Mouse (Mus musculus) retina, postnatal 1 day (tissue): ENCODE measurements at regions not wholly inside any gene's neighbourhood (a gene's known extent, or its start where the extent isn't known, plus 50 kb on each side); places are given as distances from the start of the nearest gene placed in this dataset.

Source experiments
- DNase-seq: peaks from one replicate; pipeline ENCODE4 v3.0.0-alpha.2; 2012

DNA sequence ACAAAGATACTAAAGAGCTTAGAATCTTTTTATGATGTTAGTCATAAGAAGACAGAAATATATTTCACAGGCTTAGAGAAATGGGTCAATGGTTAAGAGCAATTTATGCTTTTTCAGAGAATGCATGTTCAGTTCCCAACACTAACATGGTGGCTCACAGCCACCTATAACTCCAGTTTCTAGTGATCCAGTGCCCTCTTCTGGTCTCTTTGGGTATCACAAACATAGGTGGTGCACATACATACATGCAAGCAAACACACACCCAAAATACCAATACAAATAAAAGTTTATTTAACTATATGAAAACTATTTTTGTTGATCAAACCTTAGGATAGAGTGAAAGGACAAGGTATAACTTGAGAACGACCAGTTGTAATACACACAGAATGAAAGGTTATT, 308.0 kb downstream of the Cmpk2 start:
- no peak for DNase-seq

DNA sequence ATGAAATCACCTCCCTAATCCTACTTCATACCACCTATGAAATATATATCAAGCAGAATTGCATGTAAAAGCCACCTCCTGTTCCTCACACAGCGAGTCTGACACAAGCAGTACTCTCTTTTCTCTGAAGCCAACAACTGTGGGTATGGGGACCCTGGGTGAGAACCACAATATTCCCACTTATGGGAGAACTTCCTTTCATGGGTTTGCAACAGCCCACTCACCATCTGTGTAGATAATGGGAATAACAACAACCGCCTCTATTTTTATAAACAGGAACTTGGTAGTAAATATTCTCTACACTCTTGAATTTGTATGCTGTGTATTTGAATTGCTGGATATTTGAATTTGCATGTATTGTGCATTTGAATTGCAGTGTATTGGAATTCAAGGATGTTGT, 305.0 kb downstream of the Cmpk2 start:
- no peak for DNase-seq

DNA sequence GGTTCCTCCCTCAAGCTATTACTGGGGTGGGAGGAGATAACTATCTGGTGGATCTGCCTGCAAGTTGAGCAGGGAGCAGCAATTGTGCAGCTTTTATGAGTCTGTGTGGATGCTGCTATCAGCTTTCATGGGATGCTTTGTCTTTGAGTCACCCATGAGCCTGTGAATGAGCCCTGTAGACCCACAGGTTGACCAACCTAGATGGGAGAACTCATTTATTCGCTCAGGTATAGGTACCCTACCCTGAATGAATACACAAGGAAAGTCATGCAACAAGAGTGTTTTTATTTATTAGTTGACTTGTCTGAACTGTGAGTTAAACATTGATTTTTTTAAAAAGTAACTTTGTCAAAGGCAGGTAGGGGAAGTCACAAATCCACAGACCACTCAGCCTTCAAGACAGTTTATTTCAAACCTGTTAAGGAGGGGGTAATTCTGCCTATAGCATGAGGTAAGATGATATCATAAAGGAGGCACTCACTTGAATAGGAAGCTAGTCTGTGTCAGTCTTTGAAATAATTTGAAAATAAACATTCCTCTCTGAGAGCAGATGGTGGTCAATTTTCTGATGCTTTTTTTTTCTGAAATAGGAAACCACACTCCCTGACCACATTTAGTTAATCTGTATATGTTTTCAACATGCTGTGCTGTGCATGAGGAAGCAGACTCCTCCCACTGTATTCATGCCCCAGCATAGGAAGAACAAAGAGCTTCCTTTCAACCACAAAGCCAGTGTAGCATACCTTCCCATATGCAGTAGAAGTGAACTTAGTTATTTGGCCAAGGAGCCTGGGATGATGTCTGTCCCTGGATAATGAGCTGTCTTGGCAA, 302.0 kb downstream of the Cmpk2 start:
- DNase-seq = no peak

DNA sequence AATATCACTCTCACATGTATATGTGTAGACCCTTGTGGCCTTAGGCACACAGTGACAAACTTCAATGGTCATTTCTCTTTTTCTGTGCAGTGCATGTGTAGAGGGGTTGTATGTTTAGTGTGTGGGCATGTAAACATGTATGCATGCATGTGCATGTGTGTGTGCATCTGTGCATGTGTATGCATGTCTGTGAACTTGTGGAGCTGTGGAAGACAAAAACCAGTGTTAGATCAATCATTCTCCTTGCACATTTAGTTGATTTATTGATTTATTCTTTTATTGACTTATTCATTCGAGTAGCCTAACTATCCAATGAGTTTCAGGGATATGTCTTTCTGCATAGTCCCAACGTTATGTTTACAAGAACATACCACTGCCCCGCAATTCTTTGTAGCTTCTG, 298.5 kb downstream of the Cmpk2 start:
- no peak for DNase-seq

DNA sequence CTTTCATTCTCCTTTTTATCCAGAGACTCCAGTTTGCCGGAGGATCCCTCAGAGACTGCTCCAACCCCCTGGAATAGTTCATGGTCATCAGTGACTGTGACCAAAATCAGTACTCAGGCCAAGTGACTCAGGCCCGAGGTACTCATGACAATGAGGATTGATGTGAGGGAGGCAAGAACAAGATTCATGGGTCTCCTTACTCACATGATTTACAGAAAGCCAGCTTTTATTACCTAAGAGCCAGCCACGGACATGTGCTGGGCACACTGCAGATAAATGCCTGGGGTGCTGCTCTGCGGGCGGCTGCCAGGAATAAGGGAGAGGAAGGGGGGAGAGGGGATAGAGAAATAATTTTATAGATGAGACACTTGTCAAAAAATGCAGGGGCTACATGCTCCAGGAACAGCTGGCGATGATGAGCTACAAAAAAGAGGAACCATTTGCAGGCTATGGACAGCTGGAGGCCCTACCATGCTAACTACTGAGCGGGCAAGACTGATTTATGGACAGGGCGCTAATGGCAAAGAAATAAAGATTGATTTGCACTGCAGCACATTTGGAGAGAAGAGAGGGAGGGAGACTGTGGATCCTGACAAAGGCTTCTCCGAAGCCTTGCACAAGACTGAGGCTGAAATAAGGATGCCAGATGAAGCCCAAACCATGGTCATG, 289.8 kb downstream of the Cmpk2 start:
- no peak for DNase-seq

DNA sequence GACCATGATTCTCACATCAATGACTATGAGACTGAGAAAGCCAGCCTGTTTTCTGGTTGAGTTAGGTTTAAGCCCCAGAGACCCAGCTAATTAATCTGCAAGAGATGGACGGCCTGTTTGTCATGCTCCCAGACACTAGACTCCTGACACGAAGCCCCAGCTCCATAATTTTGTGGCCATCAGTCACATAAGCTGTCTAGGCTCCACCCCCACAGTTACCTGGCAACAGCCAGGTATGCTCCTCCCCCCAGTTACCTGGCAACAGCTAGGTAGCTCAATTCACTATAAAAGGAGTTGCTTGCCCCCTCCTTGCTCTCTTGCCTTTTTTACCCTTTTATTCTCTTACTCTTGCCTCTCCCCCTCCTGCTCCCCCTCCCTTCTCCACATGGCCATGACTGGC, 287.3 kb downstream of the Cmpk2 start:
- peak; percentile 7 for DNase-seq

DNA sequence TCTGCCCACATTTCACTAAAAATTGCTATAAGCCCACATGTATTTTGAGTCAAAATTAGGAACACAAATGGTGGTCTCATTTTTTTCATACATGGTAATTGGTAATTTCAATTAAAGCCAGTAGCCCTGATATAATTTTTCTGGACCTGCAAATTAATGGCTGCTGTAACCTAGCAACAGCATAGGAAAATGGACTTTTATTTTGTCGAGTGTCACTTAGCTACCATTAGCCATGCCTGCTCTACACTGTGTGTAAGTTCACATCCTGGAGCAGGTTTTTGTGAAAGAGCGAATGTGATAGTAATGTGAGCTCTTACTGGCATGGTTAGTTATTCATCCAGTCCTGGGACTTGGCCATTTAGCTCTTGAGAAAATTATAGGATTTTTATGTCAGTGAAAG, 285.6 kb downstream of the Cmpk2 start:
- peak; percentile 49 for DNase-seq

DNA sequence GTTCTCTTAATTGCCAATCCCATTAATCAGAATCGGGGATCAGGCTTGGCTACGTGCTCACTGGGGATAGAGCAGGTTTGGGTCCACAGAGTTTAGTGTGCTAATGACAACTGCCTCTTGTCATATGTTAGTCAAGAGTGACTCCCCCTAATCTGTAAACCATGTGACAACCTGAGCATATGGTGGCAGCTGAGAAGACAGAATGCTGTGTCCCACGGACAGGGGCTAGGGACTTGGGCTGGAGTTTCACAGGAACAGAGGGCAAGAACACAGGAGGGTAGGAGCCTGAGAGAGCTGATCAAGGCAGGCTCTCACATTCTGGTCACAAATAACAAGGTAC, 265.5 kb downstream of the Cmpk2 start:
- peak; percentile 84 for DNase-seq

DNA sequence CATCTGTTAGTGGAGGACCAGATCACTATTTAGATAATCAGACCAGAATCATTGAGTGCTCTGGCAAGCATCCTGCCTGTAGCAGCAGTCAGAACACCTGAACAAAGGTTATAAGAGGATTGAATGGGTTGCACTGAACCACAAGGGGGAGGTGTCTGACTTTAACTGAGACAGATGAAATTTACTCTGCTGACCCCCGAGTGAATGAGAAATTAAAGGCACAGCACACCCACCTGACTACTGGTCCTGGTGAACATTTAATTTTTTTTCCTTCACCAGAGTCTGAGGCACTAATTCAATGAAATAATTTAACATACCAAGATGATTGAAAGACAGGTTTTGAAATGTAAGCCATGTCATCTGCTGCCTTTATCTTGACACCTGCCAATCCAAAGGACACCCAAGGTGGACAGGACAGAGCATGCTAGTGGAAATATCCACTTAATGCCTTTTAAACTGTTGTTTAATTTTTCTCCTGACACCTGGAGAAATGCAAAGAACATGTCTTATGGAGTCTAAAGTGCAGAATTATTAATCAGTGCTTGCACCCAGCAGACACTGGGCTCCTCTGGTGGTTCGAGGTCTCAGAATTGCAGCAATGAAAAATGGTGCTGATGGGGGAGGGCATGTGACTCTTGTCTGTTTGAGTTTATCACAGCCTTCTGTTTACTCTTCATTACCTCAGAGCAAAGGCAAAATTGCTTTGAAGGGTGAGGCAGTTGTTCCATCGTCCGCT, 265.0 kb downstream of the Cmpk2 start:
- DNase-seq = peak; percentile 72

DNA sequence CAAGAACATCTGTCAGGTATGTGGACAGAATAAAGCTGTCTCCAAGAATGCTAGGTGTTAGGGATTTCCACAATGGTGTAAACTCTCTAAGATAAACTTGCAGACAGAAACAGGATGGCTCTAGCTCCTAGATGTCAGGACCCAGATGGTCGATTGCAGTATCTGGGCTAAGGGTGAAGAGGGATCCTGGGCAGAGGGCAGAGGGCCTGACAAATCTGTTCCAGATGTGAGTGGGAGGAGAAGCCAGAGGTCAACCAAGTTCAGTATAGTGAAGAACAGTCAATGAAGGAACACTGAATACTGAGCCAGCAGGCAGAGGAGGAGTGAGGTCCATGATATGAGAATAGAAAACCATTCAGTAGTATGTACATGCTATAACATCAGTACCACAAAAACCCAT, 254.4 kb downstream of the Cmpk2 start:
- DNase-seq = no peak

DNA sequence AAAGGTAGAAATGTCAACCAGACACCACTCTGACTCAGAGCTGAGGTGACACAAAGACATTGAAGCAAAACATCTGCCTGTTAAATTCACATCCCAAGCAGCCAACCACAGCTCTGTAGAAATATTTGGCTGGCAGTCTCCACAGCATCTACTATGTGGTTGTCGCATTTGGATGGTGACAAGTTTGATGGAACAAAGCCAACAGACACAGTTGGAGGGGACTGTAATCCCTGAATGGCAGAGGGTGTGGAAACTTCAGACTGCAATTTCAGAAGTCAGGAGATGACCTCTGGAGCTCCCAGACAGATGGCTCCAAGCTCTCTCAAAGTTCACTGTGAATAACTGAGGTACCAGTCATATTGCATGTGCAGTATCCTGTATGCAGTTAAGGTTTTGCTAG, 229.8 kb downstream of the Cmpk2 start:
- no peak for DNase-seq

DNA sequence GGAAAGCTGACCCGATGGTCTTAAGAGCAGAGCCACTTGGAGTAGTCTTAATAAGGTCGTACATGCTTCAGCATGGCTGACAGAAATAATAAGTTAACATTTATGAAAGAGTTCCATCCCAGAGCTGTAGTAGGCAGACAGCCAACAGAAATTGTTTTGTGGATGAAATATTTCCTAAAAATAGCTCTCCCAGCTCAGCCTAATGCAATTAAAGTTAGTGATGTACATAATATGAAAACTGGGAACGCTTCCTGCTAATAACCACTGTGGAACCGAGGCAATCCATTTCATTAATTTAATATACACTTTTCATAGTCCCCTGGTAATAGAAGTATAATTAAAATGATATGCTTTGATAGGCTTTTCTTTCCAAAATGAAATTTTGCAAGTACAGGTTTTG, 219.0 kb downstream of the Cmpk2 start:
- no peak for DNase-seq

DNA sequence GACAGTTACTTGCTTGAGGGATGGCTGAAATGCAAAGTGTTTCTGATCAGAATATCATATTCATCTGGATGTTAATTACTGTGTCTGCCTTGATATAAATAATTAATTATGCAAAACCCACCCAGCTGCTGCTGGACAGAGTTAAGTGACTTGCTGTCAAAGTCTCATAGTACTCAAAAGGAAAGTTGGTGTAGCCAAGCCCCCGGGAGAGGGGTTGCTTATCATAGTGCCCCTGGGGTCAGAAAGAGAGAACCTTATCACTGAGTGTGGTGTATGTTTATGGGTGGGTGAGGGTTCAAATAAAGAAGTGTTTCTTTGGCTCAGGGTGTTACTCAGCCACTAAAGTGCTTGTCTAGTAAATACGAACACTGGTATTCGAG, 211.6 kb downstream of the Cmpk2 start:
- no peak for DNase-seq

DNA sequence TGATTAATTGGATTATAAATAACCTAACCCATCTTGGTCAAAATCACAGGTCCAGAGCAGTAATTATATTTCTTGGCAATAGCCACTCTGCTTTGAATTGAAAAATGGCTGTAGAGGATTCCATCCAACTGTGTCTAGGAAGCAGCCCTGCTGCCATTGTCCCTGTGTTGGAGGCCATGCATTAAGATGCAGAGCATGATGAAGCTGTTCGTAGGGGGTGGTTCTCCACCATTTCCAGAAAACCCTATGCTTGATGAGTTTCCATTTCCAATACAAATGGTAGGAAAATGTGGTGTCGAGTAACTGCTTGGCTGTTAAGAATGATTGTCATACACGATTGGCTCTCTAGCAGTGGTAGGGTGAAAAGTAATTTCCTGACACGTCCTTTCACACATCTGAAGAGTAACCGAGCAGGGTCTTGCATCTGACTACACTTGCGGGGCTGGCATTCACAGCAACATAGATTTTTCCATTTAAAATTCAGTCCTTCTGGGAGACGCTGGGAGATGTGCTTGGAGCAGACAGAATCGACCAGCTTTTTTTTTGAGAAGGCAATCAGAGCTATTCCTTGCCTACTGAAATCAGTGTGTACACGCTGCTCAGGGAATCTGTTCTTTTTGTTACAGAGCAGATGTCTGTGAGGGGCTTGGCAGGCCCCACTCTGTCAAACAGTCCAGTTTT, 211.0 kb downstream of the Cmpk2 start:
- DNase-seq = peak; percentile 27

DNA sequence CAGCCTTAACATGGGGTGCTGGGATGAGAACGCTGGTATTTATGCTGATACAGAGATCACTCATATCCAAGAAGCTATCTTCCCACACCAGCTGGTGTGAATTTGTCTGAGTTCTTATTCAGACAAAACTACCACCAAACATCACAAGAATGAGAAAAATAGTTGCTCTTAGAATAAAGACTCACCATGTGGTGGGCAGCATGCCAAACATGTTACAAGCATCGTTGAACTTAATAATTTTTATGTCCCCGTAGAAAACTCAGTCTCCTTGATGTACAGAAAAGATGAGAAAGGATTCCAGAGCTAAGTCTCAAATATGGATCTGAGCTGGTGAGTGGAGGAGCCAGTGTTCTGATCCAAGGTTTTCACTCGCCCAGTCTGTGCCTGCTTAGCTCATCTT, 196.5 kb downstream of the Cmpk2 start:
- no peak for DNase-seq

DNA sequence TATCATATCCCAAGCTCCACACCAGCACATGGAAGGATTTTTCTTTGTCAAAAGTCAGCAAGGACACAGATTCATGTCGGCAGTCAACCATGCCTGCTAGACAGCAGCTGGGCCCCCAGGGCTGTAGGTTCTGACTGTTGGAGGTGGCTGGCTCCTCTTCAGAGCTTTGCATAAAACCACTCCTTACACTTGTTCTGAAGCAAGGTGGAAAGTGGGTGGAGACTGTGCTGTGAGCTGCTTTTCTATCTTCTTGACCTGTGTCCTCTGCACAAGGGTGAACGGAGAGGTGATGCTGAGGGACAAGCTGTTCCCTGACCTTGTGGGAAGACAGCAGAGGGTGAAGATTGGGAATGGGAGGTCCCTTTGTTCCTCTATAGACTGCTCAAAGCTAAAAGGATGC, 185.2 kb downstream of the Cmpk2 start:
- DNase-seq = no peak

DNA sequence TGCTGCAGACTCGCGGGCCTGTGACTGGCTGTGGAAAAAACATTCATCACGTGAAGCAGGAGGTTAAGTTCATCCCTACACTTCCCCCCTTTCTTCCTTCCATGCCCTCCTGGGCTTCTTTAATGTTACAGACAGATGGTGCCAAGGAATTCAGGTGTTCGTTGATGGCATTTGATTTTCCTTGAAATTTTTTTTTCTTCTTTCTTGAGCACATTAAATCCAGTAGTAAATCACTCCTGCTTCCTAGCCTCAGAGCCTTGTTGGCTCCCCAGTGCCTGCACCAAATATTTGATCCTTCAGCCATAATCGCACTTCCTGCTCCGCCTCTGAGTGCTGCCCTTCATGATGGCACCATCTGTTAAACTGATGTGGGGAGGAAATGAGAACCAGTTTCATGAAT, 184.8 kb downstream of the Cmpk2 start:
- DNase-seq = no peak

DNA sequence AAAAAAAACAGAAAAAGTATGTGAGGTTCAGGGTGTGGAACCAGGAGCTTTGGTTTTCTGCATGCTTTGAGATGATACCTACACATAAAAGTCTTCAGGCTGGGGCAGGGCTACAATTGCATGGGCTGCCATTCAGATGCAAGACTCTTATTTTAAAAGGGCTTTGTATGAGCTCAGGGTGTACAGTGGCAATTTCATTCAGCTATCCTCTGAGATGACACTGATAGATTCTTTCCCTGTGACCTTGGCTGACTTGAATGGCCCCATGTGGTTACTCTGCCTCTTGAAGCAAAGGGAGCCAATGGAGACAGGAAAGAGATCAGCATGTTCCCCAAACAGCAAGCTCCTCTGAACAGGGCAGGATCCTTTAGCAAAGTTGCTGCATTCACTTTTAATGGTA, 177.1 kb downstream of the Cmpk2 start:
- DNase-seq = no peak

DNA sequence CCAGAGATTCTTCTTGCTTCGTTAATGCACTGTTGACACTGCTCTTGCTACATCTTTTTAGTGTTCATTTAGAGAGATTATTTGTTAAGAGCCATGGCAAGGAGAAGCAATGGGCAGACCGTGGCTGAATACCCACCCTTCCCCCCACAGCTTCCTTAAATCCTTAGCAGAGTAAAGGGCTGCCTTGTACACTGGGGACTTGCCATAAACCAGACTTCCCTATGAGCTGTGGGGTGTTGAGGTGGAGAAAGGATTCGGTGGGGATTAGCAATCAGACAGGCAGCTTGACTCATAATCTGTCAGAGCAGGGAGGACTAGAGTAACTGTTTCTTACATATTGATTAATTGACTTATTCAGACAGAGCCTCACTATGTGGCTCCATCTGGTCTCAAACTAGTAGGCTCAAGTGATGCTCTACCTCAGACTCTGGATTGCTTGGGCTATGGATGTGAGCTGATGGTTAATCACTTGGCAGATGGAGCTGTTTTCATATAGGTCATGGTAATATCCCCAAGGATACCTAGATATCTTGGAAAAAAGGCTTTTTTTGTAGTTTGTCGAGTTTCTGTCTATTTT, 166.7 kb downstream of the Cmpk2 start:
- peak; percentile 54 for DNase-seq

DNA sequence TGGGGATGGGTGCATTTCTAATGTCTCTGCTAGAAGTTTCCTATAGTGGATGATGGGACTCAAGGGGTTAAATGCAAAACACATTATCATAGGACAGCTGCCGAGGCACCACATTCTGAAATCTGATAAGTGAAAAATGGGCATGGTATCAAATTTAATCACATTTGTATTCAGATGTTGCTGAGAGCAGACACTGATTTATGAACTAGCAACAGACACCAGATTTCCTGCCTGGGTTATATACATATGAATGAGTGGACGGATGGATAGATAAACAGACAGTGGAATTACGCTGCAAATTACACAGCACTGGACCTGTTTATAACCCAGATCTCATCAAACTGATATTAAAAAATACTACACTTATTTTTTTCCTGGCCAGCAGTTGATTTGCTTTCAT, 166.2 kb downstream of the Cmpk2 start:
- DNase-seq = no peak

DNA sequence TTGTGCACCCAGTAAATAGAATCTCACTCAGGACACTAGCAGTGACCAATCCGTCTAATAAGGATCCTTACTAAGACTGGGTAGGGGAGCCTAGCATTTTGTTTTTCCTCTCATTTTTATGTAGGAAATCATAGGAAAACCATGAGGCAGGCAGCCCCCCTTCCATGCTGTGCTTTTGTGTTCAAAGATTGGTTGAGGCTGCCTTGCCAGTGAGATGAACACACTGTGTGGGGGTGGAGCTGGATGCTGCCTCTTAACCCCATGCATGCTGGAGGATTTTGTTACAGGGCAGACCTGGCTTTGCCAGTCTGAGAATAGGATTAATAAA, 162.8 kb downstream of the Cmpk2 start:
- peak; percentile 43 for DNase-seq

DNA sequence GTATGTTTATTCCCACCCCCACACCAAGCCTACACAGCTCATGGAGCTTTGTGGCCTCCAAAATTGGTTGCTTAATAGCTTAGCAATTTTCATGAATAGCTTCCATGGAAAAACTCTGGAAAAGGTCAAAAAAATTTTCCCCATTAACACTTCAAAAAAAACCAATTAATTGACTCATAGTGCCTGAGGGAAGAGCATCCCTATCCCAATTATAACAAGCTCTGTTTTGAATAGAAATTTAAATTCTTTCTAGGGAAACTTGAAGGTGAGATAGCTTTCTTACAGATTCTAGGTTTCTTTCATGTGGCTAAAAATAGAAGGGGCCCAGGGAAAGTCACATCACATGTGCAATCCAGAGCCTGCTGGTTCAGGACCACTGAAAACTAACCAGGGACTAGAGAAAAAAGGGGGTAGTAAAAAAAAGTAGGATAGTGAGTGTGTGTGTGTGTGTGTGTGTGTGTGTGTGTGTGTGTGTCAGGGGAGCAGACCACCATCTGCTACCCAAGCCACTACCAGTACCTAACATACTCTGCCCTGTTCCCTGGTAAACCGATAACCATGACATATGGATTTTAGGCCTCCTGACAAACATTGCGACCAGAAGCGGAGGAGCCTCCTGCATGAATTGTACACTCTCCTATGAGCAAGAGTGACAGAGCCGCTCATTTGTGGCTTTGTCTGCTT, 162.2 kb downstream of the Cmpk2 start:
- peak; percentile 30 for DNase-seq
